Mouse (Mus musculus): ENCODE measurements around the gene Fam126b.

- TF ChIP-seq POLR2A (IDR thresholded peaks at IDR 0.05; ENCODE audit: low read depth, low read length): no peak
- TF ChIP-seq CTCF (IDR thresholded peaks at IDR 0.05; ENCODE audit: borderline replicate concordance, insufficient read depth, low read length): no peak
Measured at GRCm38 (mm10) chr1:58615146-58615545, 29.0 kb upstream of the Fam126b start.

Measured in embryonic fibroblast, embryonic 13.5 days (primary cell).